Mouse (Mus musculus) G1E (cell line): ENCODE measurements at regions not wholly inside any gene's neighbourhood (a gene's known extent, or its start where the extent isn't known, plus 50 kb on each side); places are given as distances from the start of the nearest gene placed in this dataset.

Experiments used
- CTCF ChIP-seq: IDR thresholded peaks from 2 replicates; pipeline ENCODE4 v1.5.1; 2012; ENCODE audit warnings: low read depth, low read length, inconsistent platforms, mixed read lengths
- GATA1 ChIP-seq: IDR thresholded peaks from 2 replicates; pipeline ENCODE4 v1.6.1; 2012; ENCODE audit warnings: borderline replicate concordance, low read length, inconsistent platforms, mixed read lengths
- GATA2 ChIP-seq: IDR thresholded peaks from 2 replicates; pipeline ENCODE4 v1.6.1; 2012; ENCODE audit warnings: low read depth, low read length, inconsistent platforms, borderline replicate concordance
- POLR2AphosphoS5 ChIP-seq: IDR thresholded peaks from 2 replicates; pipeline ENCODE4 v1.6.1; 2012; ENCODE audit warnings: low read depth, low read length, inconsistent platforms; ENCODE audit not compliant: insufficient replicate concordance
- TAL1 ChIP-seq: conservative IDR thresholded peaks from 2 replicates; pipeline ENCODE4 v1.6.1; 2012; ENCODE audit warnings: low read depth, low read length, inconsistent platforms, mixed read lengths

- TF ChIP-seq CTCF (no peak), GATA1 (no peak), GATA2 (no peak), POLR2AphosphoS5 (no peak), TAL1 (no peak)
These were observed 185.7 kb upstream of the Ednrb start for GRCm38 (mm10) chr14:104029668-104030530.
